Mouse (Mus musculus) C2C12 (cell line): ENCODE measurements around the gene Tctn1. TPM values are rescaled to one million over a fixed set of nuclear protein-coding genes. Genes with fewer than 3 reads are reported as not detected.

ENCODE experiments used
- H3K27me3 ChIP-seq: one replicate; pipeline ENCODE4 v1.6.1; 2011; ENCODE audit not compliant: control insufficient read depth, insufficient read depth, insufficient read length
- H3K36me3 ChIP-seq: one replicate; pipeline ENCODE4 v1.6.1; 2011; ENCODE audit not compliant: control insufficient read depth, insufficient read depth
- H3K4me3 ChIP-seq: one replicate; pipeline ENCODE4 v1.5.1; 2011; ENCODE audit warnings: mild to moderate bottlenecking, control low read depth; ENCODE audit not compliant: poor library complexity, insufficient read depth, severe bottlenecking
- H3K79me2 ChIP-seq: one replicate; pipeline ENCODE4 v1.6.1; 2011; ENCODE audit not compliant: control insufficient read depth, insufficient read depth
- H3K79me3 ChIP-seq: one replicate; pipeline ENCODE4 v1.6.1; 2011; ENCODE audit warnings: low read depth, control low read depth
- H3ac ChIP-seq: one replicate; pipeline ENCODE3; 2011; ENCODE audit warnings: low read depth; ENCODE audit not compliant: control insufficient read depth, insufficient read length
- CEBPB ChIP-seq: IDR thresholded peaks from one replicate; pipeline ENCODE4 v1.6.1; 2011; ENCODE audit warnings: low read depth, mild to moderate bottlenecking, control low read depth, moderate library complexity
- CTCF ChIP-seq: IDR thresholded peaks from one replicate; pipeline ENCODE4 v1.5.1; 2011; ENCODE audit not compliant: control insufficient read depth, insufficient read depth, insufficient read length
- FOSL1 ChIP-seq: IDR thresholded peaks from one replicate; pipeline ENCODE4 v1.8.0; 2011; ENCODE audit warnings: mild to moderate bottlenecking, low read length; ENCODE audit not compliant: poor library complexity, insufficient read depth, severe bottlenecking
- MAX ChIP-seq: IDR thresholded peaks from one replicate; pipeline ENCODE4 v1.6.1; 2011; ENCODE audit warnings: mild to moderate bottlenecking, control low read depth
- MYOD1 ChIP-seq: IDR thresholded peaks from one replicate; pipeline ENCODE4 v1.6.1; 2011; ENCODE audit warnings: low read depth; ENCODE audit not compliant: control insufficient read depth, insufficient read length
- MYOG ChIP-seq: IDR thresholded peaks from one replicate; pipeline ENCODE4 v1.6.1; 2011; ENCODE audit not compliant: control insufficient read depth, insufficient read length; ENCODE audit errors: extremely low read depth
- USF1 ChIP-seq: IDR thresholded peaks from one replicate; pipeline ENCODE4 v1.6.1; 2011; ENCODE audit warnings: low read depth, mild to moderate bottlenecking, control low read depth, moderate library complexity
- polyA plus RNA-seq: library from polyadenylated mRNA; unstranded; fragments of >200 nt; fragmentation: generic; extraction: Trizol; gene quantifications from one replicate; pipeline ENCODE4 v1.2.1, GENCODE M21; 2012; ENCODE audit warnings: missing spikeins

Tctn1 gene
- polyA plus RNA-seq, 1 experiment, result 2.6 TPM

- Histone ChIP-seq H3K79me2 (no peaks in the 10 kb centered on the region), H3K4me3 (no peak overlapping the region), H3K79me3 (no peaks in the 10 kb centered on the region), H3K27me3 (peaks cover 35% of the 10 kb centered on the region), H3ac (no peak overlapping the region), H3K36me3 (no peaks in the 10 kb centered on the region)
- no peak for TF ChIP-seq FOSL1
- no peak for TF ChIP-seq CEBPB
These were observed 35.5 kb downstream of the Tctn1 start for GRCm38 (mm10) chr5:122228772-122229171.

- no peaks in the 10 kb centered on the region for H3K79me2 ChIP-seq
- H3K36me3 ChIP-seq, result no peaks in the 10 kb centered on the region
- TF ChIP-seq MYOD1 (no peak), CTCF (no peak), FOSL1 (no peak), USF1 (no peak), MYOG (no peak), MAX (no peak), CEBPB (no peak)
- H3ac ChIP-seq, result no peak overlapping the region
- peaks cover 32% of the 10 kb centered on the region for H3K27me3 ChIP-seq
- H3K79me3 ChIP-seq, result no peaks in the 10 kb centered on the region
- H3K4me3 ChIP-seq, result no peak overlapping the region
These were observed 35.9 kb downstream of the Tctn1 start for GRCm38 (mm10) chr5:122228271-122228765.

DNA sequence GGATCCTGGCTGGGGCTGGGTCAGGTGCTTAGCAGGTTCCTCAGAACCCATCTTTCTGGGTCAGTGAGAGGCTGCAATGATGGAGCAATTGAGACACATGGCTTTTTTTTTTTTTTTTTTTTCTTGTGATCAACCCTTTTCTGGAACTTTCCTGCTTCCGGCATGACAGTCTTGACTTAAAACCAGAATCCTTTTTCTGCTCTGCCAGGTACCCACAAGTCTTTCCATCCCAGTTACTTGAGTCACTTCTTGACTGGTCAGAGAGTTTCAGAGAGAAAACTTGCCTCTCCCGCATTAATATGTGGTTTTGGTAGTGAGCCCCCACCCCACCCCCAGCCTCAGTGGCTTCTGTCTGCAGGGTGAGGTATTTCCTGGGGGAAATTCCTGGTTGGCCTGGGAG lies 40.0 kb downstream of the Tctn1 start:
- Histone ChIP-seq H3K36me3 (no peaks in the 10 kb centered on the region), H3K79me2 (no peaks in the 10 kb centered on the region), H3K4me3 (no peak overlapping the region), H3K27me3 (peaks cover 38% of the 10 kb centered on the region), H3ac (no peak overlapping the region), H3K79me3 (no peaks in the 10 kb centered on the region)
- TF ChIP-seq MYOG (no peak), CTCF (no peak), MYOD1 (no peak), USF1 (no peak), FOSL1 (no peak), CEBPB (no peak), MAX (no peak)

- no peak for TF ChIP-seq CTCF
- TF ChIP-seq USF1, result no peak
- H3ac ChIP-seq, result no peak overlapping the region
These were observed 43.2 kb downstream of the Tctn1 start for GRCm38 (mm10) chr5:122221085-122221484.

DNA sequence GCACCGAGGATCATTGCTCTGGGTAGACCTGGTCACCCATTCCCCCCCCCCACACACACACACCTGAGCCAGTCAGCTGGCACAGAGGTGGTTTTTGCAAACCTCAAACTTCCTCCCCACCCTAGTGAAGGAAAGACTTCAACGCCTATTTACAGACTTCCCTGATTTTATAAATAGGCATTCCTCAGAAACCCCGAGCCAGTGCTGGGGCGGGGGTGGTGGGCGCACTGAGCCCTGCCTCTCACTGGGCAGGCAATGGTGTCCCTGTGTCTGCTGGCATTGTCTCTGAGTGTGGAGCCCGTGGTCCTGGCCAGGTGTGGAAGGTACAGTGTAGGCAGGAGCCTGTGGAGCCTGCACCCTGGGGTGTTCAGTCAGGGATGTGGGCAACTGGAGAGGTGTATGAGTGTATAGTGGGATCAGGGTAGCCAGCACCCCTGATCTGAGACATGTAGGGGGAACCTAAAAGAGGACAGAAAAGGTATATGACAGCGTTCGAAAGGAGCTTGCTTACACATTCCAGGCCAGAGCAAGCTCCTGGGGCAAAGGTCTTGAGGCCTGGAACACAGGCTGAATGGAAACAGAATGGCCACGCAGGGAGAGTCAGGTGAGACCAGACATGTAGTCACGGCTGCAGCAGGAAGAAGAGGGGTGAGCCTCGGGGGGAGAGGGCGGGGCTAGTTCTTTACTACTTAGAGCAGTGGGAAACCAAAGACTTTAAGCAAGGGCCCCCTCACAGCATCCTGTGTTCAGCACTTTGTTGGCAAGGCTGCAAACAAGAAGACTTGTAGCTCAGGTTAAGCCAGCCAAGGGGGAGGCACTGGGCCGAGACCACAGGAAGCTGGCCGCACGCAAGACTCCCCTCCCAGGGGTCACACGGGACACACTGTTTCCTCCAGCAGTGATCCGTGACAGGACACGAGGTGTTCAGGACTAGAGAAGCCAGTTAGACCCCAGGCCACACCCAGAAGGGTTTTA lies 44.3 kb downstream of the Tctn1 start:
- no peaks in the 10 kb centered on the region for H3K36me3 ChIP-seq
- no peak overlapping the region for H3K4me3 ChIP-seq
- no peaks in the 10 kb centered on the region for H3K79me2 ChIP-seq
- peaks cover 50% of the 10 kb centered on the region for H3K27me3 ChIP-seq
- no peak overlapping the region for H3ac ChIP-seq
- no peaks in the 10 kb centered on the region for H3K79me3 ChIP-seq
- TF ChIP-seq MYOD1, result no peak
- no peak for TF ChIP-seq CTCF
- TF ChIP-seq CEBPB, result no peak
- no peak for TF ChIP-seq MYOG
- TF ChIP-seq MAX, result no peak
- TF ChIP-seq FOSL1, result no peak
- no peak for TF ChIP-seq USF1

More at GRCm38 (mm10) chr5:122221085-122221484, 43.2 kb downstream of the Tctn1 start:
- H3K4me3 ChIP-seq, result no peak overlapping the region
- no peaks in the 10 kb centered on the region for H3K79me3 ChIP-seq
- H3K79me2 ChIP-seq, result no peaks in the 10 kb centered on the region
- H3K27me3 ChIP-seq, result peaks cover 57% of the 10 kb centered on the region
- no peaks in the 10 kb centered on the region for H3K36me3 ChIP-seq

- no peaks in the 10 kb centered on the region for H3K79me3 ChIP-seq
- TF ChIP-seq MYOG (no peak), FOSL1 (no peak), USF1 (no peak), MAX (no peak), CEBPB (no peak), CTCF (no peak), MYOD1 (no peak)
- H3K79me2 ChIP-seq, result no peaks in the 10 kb centered on the region
- no peak overlapping the region for H3ac ChIP-seq
- peaks cover 47% of the 10 kb centered on the region for H3K27me3 ChIP-seq
- H3K4me3 ChIP-seq, result no peak overlapping the region
- H3K36me3 ChIP-seq, result no peaks in the 10 kb centered on the region
These were observed 45.3 kb downstream of the Tctn1 start for GRCm38 (mm10) chr5:122218928-122219327.
